Mouse (Mus musculus) megakaryocyte, embryonic 14.5 days (primary cell): ENCODE measurements around the gene Prune2.

Source experiments
- FLI1 ChIP-seq: IDR thresholded peaks from 2 replicates; pipeline ENCODE4 v1.6.1; 2012; ENCODE audit warnings: low read length, inconsistent platforms, mixed read lengths
- GATA1 ChIP-seq: IDR thresholded peaks from 3 replicates; pipeline ENCODE4 v1.6.1; 2012; ENCODE audit warnings: mixed read lengths, low read length, inconsistent platforms, borderline replicate concordance

DNA sequence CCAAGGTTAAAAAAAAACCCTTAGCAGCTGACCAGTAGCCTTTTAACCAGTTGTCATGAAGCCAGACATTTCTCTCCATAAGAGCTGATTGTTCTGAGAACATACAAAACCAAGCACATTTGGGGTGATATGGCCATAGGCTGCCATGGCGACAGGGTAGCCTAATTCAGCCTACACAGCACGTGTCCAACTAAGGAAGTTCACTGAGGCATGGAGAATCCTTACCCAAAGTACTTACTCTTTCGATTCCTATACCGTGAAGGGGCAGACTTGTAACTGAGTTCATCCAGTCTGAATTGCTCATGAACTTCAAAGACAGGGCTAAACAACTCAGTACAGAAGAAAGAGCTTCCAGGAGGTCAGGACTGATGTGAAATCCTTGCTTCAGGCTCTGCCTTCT lies 299.6 kb downstream of the Prune2 start:
- TF ChIP-seq GATA1 (no peak), FLI1 (no peak)
